In the genomic region with DNA sequence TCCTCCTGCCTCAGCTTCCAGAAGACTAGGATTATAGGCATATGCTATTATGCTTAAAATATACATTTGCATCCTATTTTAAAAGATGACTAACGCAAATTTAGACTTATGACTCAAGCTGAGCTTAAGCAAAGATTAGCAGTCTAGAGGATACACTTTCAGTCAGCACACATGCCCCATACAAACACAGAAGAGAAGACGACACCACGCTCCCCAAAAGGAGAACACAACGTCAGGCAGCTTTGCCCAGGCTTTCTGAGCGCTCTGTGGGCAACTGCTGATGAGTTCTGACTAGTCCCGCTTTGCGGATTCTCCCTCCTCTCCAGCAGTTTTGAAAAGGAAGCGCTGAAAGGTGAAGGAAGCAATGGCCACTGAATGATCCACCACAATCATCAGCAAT, we compare ENCODE assay signal across 16 mouse cellular contexts.
"Had no signal": no experiment of that assay in that cellular context is flagged by ENCODE, and none has a peak within 500 bp of the region (broad histone marks: within the 10 kb centered on the region; RNA-seq: fewer than 3 reads in every experiment).

No protein-coding gene starts in this region.

- H3K27me3 ChIP-seq: liver, embryonic 13.5 days; midbrain, embryonic 13.5 days; neural tube, embryonic 13.5 days; stomach, embryonic 15.5 days had no signal

- H3K4me1 ChIP-seq: liver, embryonic 13.5 days; midbrain, embryonic 10.5 days; stomach, embryonic 15.5 days had no signal

- DNase-seq: kidney, adult 2 months; kidney, postnatal 25 days; liver, embryonic 13.5 days; lung, adult 2 months; lung, postnatal 14 days; lung, postnatal 4 days; right cerebral cortex, postnatal 14 days; right cerebral cortex, postnatal 4 days; thymus, adult 18-20 months; thymus, postnatal 36 days had no signal

- H3K4me3 ChIP-seq: liver, embryonic 13.5 days; midbrain, embryonic 10.5 days; midbrain, embryonic 13.5 days; myocyte; neural tube, embryonic 13.5 days; stomach, embryonic 15.5 days had no signal

- H3K27ac ChIP-seq: kidney, postnatal 0 days; liver, embryonic 13.5 days; midbrain, embryonic 10.5 days; midbrain, embryonic 13.5 days; neural tube, embryonic 13.5 days; stomach, embryonic 15.5 days had no signal
